Mouse (Mus musculus) heart, adult 2 months (tissue): ENCODE results near the gene Klhdc10. TPM values are rescaled to one million over a fixed set of nuclear protein-coding genes. Genes with fewer than 3 reads are reported as not detected.

Experiments used
- DNase-seq, 2 experiments: peaks; one replicate each; pipeline ENCODE4 v3.0.0; 2021
- H3K27ac ChIP-seq: fragments of 200-600 bp; 2 replicates; pipeline ENCODE4 v1.8.1; 2022
- H3K27me3 ChIP-seq: fragments of 200-500 bp; 2 replicates; pipeline ENCODE4 v1.6.1; 2012; ENCODE audit warnings: mild to moderate bottlenecking, low read length, inconsistent platforms, mixed read lengths; ENCODE audit not compliant: control insufficient read depth, insufficient read depth
- H3K36me3 ChIP-seq: fragments of 200-500 bp; 2 replicates; pipeline ENCODE4 v1.6.1; 2012; ENCODE audit warnings: low read length, inconsistent platforms; ENCODE audit not compliant: control insufficient read depth, insufficient read depth
- H3K4me1 ChIP-seq: fragments of 200-500 bp; 2 replicates; pipeline ENCODE4 v1.6.1; 2011; ENCODE audit warnings: low read length; ENCODE audit not compliant: control insufficient read depth, insufficient read depth
- H3K4me3 ChIP-seq: fragments of 200-600 bp; 2 replicates; pipeline ENCODE4 v1.8.1; 2022
- H3K79me2 ChIP-seq: fragments of 200-500 bp; replicated peaks from 2 replicates; pipeline ENCODE4 v1.6.1; 2012; ENCODE audit warnings: mild to moderate bottlenecking, inconsistent platforms, low read length, moderate library complexity, mixed read lengths; ENCODE audit not compliant: control insufficient read depth, insufficient read depth
- H3K9ac ChIP-seq: fragments of 200-500 bp; 2 replicates; pipeline ENCODE4 v1.6.1; 2012; ENCODE audit warnings: low read depth, mild to moderate bottlenecking, control low read depth, inconsistent platforms, low read length, mixed read lengths
- CTCF ChIP-seq: fragments of 200-600 bp; IDR thresholded peaks from 2 replicates; pipeline ENCODE4 v1.8.1; 2022; ENCODE audit warnings: antibody characterized with exemption, mild to moderate bottlenecking, moderate library complexity
- EP300 ChIP-seq: fragments of 200-500 bp; IDR thresholded peaks from 2 replicates; pipeline ENCODE4 v1.6.1; 2011; ENCODE audit warnings: low read depth, low read length, control low read depth; ENCODE audit not compliant: insufficient read depth
- POLR2A ChIP-seq: fragments of 200-500 bp; IDR thresholded peaks from 2 replicates; pipeline ENCODE4 v1.6.1; 2011; ENCODE audit warnings: mild to moderate bottlenecking, low read depth, low read length, control low read depth; ENCODE audit not compliant: insufficient read depth
- WGBS: fragments of 180-500 bp; shearing (Covaris S2); methylation state at CpG from one replicate; pipeline ENCODE4 v1.1.7; 2018; 5-methylcytosine and 5-hydroxymethylcytosine counted together
- intact Hi-C: fragments of 180-260 bp; cut with DNase I; formaldehyde crosslinking; loops from one replicate; pipeline ENCODE4 v1.15.1; 2025
- polyA plus RNA-seq: library from polyadenylated mRNA; depleted of rRNA; stranded (reverse); fragments of >200 nt; gene quantifications from 2 replicates; pipeline ENCODE4 v1.2.3, GENCODE M21; 2012
- total RNA-seq, 2 experiments: library from RNA; stranded (reverse); gene quantifications; 2 replicates each; pipeline ENCODE4 v1.2.3; 2021

The Klhdc10 gene
- total and polyA plus RNA-seq, 3 experiments: 19.4 to 52.0 (median 47.4) TPM

DNA sequence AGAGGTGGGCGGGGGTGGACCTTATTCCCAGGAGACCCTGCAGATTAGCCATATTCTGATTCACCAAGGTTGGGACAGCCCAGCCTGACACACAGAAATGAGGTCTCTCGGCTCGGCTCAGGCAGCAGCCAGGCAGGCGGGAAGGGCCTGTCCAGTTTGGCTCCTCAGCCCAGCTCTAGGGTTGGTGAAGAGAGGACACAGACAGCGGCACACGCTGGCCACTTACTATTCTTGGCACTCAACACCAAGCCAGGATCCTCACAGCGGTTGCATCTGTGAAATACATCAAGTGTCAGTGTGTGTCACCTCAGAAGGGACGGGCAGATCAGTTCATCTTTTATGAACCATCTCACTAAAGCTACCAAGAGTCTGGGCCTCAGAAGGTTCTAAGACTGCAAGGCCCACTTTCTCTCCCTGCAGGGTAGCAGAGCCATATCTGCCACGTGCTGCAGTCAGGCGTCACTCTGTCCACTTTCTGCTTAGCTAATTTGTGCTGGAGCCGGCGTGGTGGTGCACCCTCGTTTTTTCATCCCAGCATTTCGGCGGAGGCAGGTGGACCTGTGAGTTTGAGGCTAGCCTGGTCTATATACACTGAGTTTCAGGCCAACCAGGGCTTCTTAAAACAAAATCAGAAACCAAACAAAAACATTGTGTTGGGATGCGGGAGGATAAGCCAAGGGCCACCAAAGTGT lies 57.5 kb downstream of the Klhdc10 start:
- 44% methylated on average over 16 of the region's 16 CpGs for WGBS
- H3K4me1 ChIP-seq: peaks cover 5% of the 10 kb centered on the region
- DNase-seq: peak; percentile 28 to 30

GRCm38 (mm10) chr6:30459811-30460749 lies 58.4 kb downstream of the Klhdc10 start:
- no peak for TF ChIP-seq POLR2A
- TF ChIP-seq CTCF: peak; percentile 99; the same call in 1 of the 2 replicates
- peaks cover 2% of the 10 kb centered on the region; the same call in 1 of the 2 replicates for H3K4me1 ChIP-seq
- intact Hi-C loops: loop anchor here (1.0 kb wide), 1 partner anchor 56 kb away; no protein-coding TSS in a partner anchor
- no peaks in the 10 kb centered on the region for H3K27me3 ChIP-seq
- no peaks in the 10 kb centered on the region for H3K36me3 ChIP-seq
- 14% methylated on average over 40 of the region's 40 CpGs for WGBS
- no peaks in the 10 kb centered on the region for H3K79me2 ChIP-seq
- peak overlapping the region; percentile 62 for H3K9ac ChIP-seq
- peak overlapping the region; percentile 49 for H3K4me3 ChIP-seq
- DNase-seq: peak; percentile 78 to 86
- H3K27ac ChIP-seq: 0 out of 2 replicates have a peak overlapping the region, but pooled peaks have one; percentile 31

More for the DNA sequence above, 57.5 kb downstream of the Klhdc10 start:
- peak overlapping the region; percentile 62; the same call in 1 of the 2 replicates for H3K9ac ChIP-seq
- H3K4me3 ChIP-seq: peak overlapping the region; percentile 49
- no peaks in the 10 kb centered on the region for H3K79me2 ChIP-seq
- no peak overlapping the region for H3K27ac ChIP-seq
- TF ChIP-seq CTCF (no peak), POLR2A (no peak), EP300 (no peak)
- no peaks in the 10 kb centered on the region for H3K36me3 ChIP-seq
- no peaks in the 10 kb centered on the region for H3K27me3 ChIP-seq
- intact Hi-C loops: no loop called here

GRCm38 (mm10) chr6:30460750-30461446 lies 59.2 kb downstream of the Klhdc10 start:
- Histone ChIP-seq H3K27me3 (no peaks in the 10 kb centered on the region), H3K9ac (no peak overlapping the region), H3K4me1 (peaks cover 2% of the 10 kb centered on the region; the same call in 1 of the 2 replicates), H3K36me3 (no peaks in the 10 kb centered on the region), H3K79me2 (no peaks in the 10 kb centered on the region), H3K4me3 (no peak overlapping the region), H3K27ac (no peak overlapping the region)
- 50% methylated on average over 19 of the region's 19 CpGs for WGBS
- intact Hi-C loops: loop anchor here (1.0 kb wide), 1 partner anchor 57 kb away; no protein-coding TSS in a partner anchor
- no peak for TF ChIP-seq EP300
- TF ChIP-seq CTCF: no peak
- no peak for TF ChIP-seq POLR2A
- peak in 1 of 2 experiments; percentile 21 for DNase-seq

GRCm38 (mm10) chr6:30461755-30462344 lies 60.2 kb downstream of the Klhdc10 start:
- no peak overlapping the region for H3K4me3 ChIP-seq
- intact Hi-C loops: no loop called here
- 88% methylated on average over 13 of the region's 13 CpGs for WGBS
- no peaks in the 10 kb centered on the region for H3K36me3 ChIP-seq
- no peak overlapping the region for H3K9ac ChIP-seq
- no peak overlapping the region for H3K27ac ChIP-seq
- TF ChIP-seq CTCF (no peak), EP300 (no peak), POLR2A (no peak)
- H3K27me3 ChIP-seq: no peaks in the 10 kb centered on the region
- H3K79me2 ChIP-seq: no peaks in the 10 kb centered on the region
- H3K4me1 ChIP-seq: peaks cover 2% of the 10 kb centered on the region; the same call in 1 of the 2 replicates
- DNase-seq: no peak

DNA sequence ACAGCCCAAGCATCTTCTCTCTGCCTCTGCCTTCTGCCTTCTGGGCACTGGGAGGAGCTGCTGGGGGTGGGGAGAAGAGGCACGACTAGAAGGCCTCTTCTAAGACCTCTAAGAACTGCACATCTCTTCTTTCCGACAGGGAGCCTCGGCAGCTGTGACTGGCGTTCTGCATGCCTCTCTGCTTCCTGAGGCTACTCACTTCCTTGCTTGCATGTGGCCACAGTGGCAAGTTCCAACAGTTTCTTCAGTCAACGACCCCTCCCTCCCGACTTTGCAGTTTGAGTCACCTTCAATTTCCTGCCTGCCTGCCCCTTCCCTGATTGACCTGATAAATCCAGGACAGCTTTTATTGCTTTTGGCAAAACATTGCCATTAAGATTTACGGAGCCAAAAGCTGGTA lies 61.2 kb downstream of the Klhdc10 start:
- Histone ChIP-seq H3K36me3 (no peaks in the 10 kb centered on the region), H3K27me3 (no peaks in the 10 kb centered on the region), H3K4me1 (peaks cover 2% of the 10 kb centered on the region; the same call in 1 of the 2 replicates), H3K9ac (no peak overlapping the region), H3K27ac (no peak overlapping the region), H3K79me2 (no peaks in the 10 kb centered on the region), H3K4me3 (no peak overlapping the region)
- TF ChIP-seq POLR2A (no peak), EP300 (no peak), CTCF (no peak)
- intact Hi-C loops: no loop called here
- no peak for DNase-seq
- WGBS: 25% methylated on average over 7 of the region's 7 CpGs
